Mouse (Mus musculus) kidney, postnatal 4 days (tissue): ENCODE measurements at regions not wholly inside any gene's neighbourhood (a gene's known extent, or its start where the extent isn't known, plus 50 kb on each side); places are given as distances from the start of the nearest gene placed in this dataset.
A peak's percentile ranks its signal among the peaks of the same experiment; 100 is the strongest.
"Not testable (repeated sequence)": the region's sequence is repeated elsewhere in the genome, so short reads cannot be mapped to it uniquely, and the experiment has no call there.

Source experiments
- DNase-seq, 2 experiments: peaks; one replicate each; pipeline ENCODE4 v3.0.0; 2021; ENCODE audit warnings: mixed read lengths in 2 of 2

- no peak for DNase-seq
Observed at GRCm38 (mm10) chr3:36387431-36387830, 88.3 kb downstream of the Anxa5 start.

- no peak for DNase-seq
Observed at GRCm38 (mm10) chr3:36383438-36383945, 92.2 kb downstream of the Anxa5 start.

- DNase-seq: no peak
Observed at GRCm38 (mm10) chr3:36381621-36382193, 94.0 kb downstream of the Anxa5 start.

GRCm38 (mm10) chr3:36375722-36376121 lies 100.0 kb downstream of the Anxa5 start:
- DNase-seq: no peak

GRCm38 (mm10) chr3:36374939-36375338 lies 100.8 kb downstream of the Anxa5 start:
- DNase-seq: no peak

- DNase-seq: no peak
Observed at GRCm38 (mm10) chr3:36360933-36361332, 114.8 kb downstream of the Anxa5 start.

- DNase-seq: not testable (repeated sequence)
Observed at GRCm38 (mm10) chr3:36354201-36354600, 121.5 kb downstream of the Anxa5 start.

- no peak for DNase-seq
Observed at GRCm38 (mm10) chr3:36352032-36352742, 123.5 kb downstream of the Anxa5 start.

GRCm38 (mm10) chr3:36349073-36349472 lies 126.6 kb downstream of the Anxa5 start:
- DNase-seq: no peak

GRCm38 (mm10) chr3:36340889-36341533 lies 118.9 kb upstream of the Qrfpr start:
- peak; percentile 56 to 64 for DNase-seq

GRCm38 (mm10) chr3:36339656-36340055 lies 117.5 kb upstream of the Qrfpr start:
- no peak for DNase-seq

GRCm38 (mm10) chr3:36334279-36334678 lies 112.2 kb upstream of the Qrfpr start:
- no peak for DNase-seq

GRCm38 (mm10) chr3:36332016-36332415 lies 109.9 kb upstream of the Qrfpr start:
- no peak for DNase-seq

- peak; percentile 61 to 68 for DNase-seq
Observed at GRCm38 (mm10) chr3:36330656-36331055, 108.5 kb upstream of the Qrfpr start.

- DNase-seq: no peak
Observed at GRCm38 (mm10) chr3:36329631-36330030, 107.5 kb upstream of the Qrfpr start.

GRCm38 (mm10) chr3:36328927-36329326 lies 106.8 kb upstream of the Qrfpr start:
- no peak for DNase-seq

- no peak for DNase-seq
Observed at GRCm38 (mm10) chr3:36318635-36319034, 96.5 kb upstream of the Qrfpr start.

GRCm38 (mm10) chr3:36311337-36311736 lies 89.2 kb upstream of the Qrfpr start:
- no peak for DNase-seq

- no peak for DNase-seq
Observed at GRCm38 (mm10) chr3:36310642-36311267, 88.6 kb upstream of the Qrfpr start.

- DNase-seq: no peak
Observed at GRCm38 (mm10) chr3:36296792-36297191, 74.7 kb upstream of the Qrfpr start.

- no peak for DNase-seq
Observed at GRCm38 (mm10) chr3:36291971-36292370, 69.9 kb upstream of the Qrfpr start.

- DNase-seq: no peak
Observed at GRCm38 (mm10) chr3:36284066-36284465, 62.0 kb upstream of the Qrfpr start.

GRCm38 (mm10) chr3:36275502-36275901 lies 53.4 kb upstream of the Qrfpr start:
- DNase-seq: no peak
